Mouse (Mus musculus) C2C12 (cell line): Measurements from ENCODE around the gene Scn1b.

ENCODE experiments used
- CEBPB ChIP-seq: IDR thresholded peaks from one replicate; pipeline ENCODE4 v1.6.1; 2011; ENCODE audit warnings: low read depth, mild to moderate bottlenecking, control low read depth, moderate library complexity
- CTCF ChIP-seq: IDR thresholded peaks from one replicate; pipeline ENCODE4 v1.5.1; 2011; ENCODE audit not compliant: control insufficient read depth, insufficient read depth, insufficient read length
- FOSL1 ChIP-seq: IDR thresholded peaks from one replicate; pipeline ENCODE4 v1.8.0; 2011; ENCODE audit warnings: mild to moderate bottlenecking, low read length; ENCODE audit not compliant: poor library complexity, insufficient read depth, severe bottlenecking
- MAX ChIP-seq: IDR thresholded peaks from one replicate; pipeline ENCODE4 v1.6.1; 2011; ENCODE audit warnings: mild to moderate bottlenecking, control low read depth
- MYOD1 ChIP-seq: IDR thresholded peaks from one replicate; pipeline ENCODE4 v1.6.1; 2011; ENCODE audit warnings: low read depth; ENCODE audit not compliant: control insufficient read depth, insufficient read length
- MYOG ChIP-seq: IDR thresholded peaks from one replicate; pipeline ENCODE4 v1.6.1; 2011; ENCODE audit not compliant: control insufficient read depth, insufficient read length; ENCODE audit errors: extremely low read depth
- USF1 ChIP-seq: IDR thresholded peaks from one replicate; pipeline ENCODE4 v1.6.1; 2011; ENCODE audit warnings: low read depth, mild to moderate bottlenecking, control low read depth, moderate library complexity

GRCm38 (mm10) chr7:31074713-31075069 is 52.1 kb downstream of the Scn1b start:
- TF ChIP-seq CTCF (no peak), MAX (no peak), USF1 (no peak), CEBPB (no peak), FOSL1 (no peak), MYOD1 (no peak), MYOG (no peak)
